Mouse (Mus musculus) cerebellum, postnatal 14 days (tissue): ENCODE results near the gene Aspdh.

Experiments
- DNase-seq, 2 experiments: peaks; one replicate each; pipeline ENCODE4 v3.0.0; 2021; ENCODE audit warnings: mixed read lengths in 2 of 2

Aspdh gene

DNA sequence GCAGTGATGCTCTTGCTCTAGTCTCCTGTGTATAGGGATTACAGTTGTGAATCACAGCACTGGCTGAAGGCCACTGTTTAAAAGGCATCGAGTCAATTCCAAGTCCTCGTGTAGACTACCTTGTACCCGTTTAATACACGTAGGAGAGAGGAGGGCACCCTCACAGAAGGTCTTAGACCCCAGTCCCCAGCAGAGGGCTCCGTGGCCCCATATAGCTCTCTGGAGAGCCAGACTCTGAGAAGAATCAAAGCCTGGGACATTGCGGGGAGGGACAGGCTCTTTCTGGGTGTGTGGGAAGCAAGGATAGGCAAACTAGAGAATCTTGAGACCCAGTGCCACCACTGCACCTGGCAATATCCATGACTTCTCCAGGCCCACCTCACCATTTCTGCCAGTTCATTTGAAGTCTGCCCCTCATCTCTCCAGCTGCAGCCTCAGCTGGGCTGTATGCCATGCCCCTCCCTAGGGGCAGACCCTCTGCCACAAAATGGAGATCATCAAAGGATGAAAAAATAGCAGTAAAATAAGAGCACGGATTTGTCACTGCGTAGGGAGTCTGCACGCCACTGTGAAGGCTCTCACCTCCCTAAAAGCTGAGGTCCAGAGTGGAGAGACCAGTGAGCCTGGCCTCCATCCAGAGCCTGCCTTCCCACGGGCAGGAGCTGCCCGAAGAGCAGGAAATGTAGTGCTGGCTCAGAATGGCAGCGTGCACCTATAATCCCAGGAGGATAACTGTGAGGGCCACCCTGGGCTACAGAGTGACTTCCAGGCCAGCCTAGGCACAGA is 18.9 kb upstream of the Aspdh start:
- peak; percentile 73 to 75 for DNase-seq

DNA sequence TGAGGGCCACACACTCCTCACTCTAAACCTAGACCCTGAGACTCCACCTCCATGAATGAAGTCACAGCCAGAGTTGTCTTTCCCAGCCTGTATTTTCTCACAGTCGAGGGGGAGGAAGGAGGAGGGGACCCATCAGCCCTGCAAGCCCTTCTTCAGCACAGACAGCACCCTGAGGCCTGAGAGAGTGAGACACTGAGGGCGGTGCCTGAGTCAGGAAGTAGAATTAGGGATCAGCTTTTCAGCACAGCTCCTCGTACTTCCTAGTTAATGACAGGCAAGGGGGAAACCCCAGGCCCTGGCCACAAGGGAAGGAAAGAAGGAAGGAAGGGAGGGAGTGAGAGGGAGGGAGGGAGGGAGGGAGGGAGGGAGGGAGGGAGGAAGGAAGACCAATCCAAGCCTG is 11.9 kb upstream of the Aspdh start:
- DNase-seq = no peak

DNA sequence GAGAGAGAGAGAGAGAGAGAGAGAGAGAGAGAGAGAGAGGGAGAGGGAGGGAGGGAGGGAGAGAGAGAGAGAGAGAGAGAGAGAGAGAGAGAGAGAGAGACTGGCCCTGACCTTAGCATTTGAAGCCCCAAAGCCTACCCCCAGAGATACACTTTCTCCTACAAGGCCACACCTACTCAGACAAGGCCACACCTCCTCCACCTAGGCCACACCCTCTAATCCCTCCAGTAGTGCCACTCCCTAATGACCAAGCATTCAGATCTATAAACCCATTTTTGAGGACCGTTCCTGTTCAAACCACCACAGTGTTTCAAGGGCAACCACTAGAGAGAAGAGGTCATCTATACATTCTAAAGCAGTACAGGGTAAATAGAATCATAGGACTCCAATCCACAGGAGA is 8.9 kb upstream of the Aspdh start:
- peak in 1 of 2 experiments; percentile 2 for DNase-seq

DNA sequence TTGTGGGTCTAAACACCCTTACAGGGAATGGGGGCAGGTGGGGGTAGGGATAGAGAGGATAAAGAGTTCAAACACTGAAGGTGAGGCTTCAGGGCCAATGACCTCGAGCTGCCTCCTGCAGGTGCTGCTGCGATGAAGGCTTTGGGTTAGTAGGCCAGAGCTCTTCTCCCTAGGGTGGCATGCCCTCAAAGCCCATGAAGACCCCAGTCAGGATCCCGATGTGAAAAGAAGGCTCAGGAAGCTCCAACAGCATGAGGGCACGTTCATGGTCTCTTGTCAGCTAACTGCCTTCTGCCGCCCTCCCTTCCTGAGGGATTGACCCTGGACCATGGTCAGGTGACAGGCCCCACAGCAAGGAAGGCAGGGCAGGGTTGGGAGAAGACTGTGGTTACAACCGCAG is 5.1 kb upstream of the Aspdh start:
- DNase-seq = peak in 1 of 2 experiments; percentile 8

DNA sequence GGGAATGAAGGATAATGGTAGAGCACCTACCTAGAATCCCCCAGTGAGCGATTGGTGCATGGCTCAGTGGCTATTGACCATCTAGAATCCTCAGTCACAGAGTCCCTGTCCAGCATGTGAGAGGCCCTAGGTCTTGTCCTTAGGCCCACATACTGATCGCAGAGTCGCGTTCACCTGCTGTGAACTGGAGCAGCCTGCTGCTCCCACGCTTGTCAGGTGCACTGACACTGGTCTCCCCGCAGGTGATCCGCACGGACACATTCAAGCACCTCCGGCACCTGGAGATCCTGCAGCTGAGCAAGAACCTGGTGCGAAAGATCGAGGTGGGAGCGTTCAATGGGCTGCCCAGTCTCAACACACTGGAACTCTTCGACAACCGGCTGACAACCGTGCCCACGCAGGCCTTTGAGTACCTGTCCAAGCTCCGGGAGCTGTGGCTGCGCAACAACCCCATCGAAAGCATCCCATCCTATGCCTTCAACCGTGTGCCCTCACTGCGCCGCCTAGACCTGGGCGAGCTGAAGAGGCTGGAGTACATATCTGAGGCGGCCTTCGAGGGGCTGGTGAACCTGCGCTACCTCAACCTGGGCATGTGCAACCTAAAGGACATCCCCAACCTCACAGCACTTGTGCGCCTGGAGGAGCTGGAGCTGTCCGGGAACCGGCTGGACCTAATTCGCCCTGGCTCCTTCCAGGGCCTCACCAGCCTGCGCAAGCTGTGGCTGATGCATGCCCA is 4.3 kb upstream of the Aspdh start:
- DNase-seq = peak in 1 of 2 experiments; percentile 23

DNA sequence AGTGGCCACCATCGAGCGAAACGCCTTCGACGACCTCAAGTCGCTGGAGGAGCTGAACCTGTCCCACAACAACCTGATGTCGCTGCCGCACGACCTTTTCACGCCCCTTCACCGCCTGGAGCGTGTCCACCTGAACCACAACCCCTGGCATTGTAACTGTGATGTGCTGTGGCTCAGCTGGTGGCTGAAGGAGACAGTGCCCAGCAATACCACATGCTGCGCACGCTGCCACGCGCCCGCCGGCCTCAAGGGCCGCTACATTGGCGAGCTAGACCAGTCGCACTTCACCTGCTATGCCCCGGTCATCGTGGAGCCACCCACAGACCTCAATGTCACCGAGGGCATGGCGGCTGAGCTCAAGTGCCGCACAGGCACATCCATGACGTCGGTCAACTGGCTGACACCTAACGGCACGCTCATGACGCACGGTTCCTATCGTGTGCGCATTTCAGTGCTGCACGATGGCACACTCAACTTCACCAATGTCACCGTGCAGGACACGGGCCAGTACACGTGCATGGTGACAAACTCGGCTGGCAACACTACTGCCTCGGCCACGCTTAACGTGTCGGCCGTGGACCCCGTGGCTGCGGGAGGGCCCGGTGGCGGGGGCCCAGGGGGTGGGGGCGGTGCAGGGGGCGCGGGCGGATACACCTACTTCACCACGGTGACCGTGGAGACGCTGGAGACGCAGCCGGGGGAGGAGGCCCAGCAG is 3.5 kb upstream of the Aspdh start:
- DNase-seq = peak; percentile 22 to 24

DNA sequence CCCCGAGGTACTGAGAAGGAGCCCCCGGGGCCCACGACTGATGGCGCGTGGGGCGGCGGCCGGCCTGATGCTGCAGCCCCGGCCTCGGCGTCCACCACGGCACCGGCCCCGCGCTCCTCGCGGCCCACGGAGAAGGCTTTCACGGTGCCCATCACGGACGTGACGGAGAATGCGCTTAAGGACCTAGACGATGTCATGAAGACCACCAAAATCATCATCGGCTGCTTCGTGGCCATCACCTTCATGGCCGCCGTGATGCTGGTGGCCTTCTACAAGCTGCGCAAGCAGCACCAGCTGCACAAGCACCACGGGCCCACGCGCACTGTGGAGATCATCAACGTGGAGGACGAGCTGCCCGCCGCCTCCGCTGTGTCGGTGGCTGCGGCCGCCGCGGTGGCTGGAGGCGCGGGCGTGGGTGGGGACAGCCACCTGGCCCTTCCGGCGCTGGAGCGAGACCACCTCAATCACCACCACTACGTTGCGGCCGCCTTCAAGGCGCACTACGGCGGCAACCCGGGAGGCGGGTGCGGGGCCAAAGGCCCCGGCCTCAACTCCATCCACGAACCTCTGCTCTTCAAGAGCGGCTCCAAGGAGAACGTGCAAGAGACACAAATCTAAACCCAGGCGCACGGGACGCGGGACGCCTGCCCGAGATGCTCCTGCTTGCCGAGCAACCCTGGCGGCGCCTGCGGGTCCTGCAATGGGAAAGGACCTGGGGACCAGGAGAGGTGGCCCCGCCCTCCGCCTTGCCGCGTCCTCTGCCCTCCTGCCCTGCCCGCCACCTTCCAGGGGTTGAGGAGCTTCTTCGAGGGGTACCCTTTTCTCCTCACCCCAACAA is 2.8 kb upstream of the Aspdh start:
- DNase-seq = peak; percentile 51 to 76

DNA sequence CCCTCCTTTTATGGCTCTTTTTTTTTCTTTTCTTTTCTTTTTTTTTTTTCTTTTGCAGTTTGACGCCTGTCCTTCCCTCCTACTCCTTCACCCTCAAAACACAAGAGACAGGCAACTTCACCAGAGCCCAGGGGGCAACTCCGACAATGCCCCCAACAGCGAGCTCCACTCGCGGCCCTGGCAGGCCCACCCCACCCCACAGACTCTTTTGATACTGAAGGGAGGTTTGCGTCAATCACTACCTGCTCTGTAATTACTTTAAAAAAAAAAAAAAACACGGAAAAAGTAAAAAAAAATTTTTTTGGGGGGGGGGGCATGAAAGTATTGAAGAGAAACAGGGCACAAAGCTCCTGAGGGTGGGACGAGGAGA is 2.1 kb upstream of the Aspdh start:
- DNase-seq = peak in 1 of 2 experiments; percentile 15

DNA sequence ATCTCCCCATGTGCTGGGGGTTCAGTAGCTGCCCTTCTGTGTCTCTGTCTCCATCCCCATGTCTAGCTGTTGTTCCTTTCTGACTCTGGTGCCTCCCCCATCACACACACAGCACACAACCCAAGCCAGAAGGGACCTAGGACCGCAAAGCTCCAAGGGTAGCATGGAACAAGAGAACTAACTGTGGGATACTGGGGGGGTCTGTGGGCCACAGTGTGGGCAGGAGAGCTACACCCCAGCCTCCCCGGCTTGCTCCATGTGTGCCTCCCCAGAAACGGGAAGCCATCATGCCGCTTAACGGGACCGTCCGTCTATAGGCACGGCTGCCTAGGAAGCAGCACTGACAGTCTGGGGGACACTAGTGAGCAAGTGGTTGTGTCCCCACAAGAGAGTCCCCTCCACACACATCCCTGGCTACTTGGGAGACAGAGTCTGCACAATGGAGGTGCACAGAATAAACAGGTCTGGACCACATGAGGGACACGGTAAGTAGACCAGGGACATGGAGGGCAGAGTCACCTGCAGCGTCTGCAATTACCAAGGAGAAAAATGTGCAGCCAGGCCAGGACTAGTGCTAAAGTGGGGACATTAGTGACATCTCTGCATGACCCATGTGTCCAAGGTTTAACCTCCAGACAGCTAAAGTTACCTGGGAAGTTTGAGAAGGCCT is 1.5 kb upstream of the Aspdh start:
- DNase-seq = peak; percentile 37 to 43

DNA sequence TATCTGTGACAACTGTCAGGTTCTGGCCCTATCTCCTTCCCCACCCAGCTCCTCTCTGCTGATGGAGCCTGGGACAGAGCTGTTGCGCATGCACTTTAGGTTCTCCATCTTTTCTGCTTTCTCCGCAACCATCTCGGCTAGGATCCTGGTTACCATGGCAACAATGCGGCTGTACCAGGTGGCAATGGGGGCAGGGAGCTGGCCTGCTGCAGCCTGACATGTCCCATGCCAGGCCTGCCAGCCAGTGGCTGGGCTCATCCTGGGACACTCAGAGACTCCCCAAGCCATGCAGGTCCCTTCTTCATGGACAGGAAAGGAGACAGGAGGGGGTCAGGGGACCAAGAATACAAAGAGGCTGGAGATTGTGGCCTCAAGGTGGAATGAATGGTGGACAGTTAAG is 680 bp upstream of the Aspdh start:
- peak; percentile 98 for DNase-seq

DNA sequence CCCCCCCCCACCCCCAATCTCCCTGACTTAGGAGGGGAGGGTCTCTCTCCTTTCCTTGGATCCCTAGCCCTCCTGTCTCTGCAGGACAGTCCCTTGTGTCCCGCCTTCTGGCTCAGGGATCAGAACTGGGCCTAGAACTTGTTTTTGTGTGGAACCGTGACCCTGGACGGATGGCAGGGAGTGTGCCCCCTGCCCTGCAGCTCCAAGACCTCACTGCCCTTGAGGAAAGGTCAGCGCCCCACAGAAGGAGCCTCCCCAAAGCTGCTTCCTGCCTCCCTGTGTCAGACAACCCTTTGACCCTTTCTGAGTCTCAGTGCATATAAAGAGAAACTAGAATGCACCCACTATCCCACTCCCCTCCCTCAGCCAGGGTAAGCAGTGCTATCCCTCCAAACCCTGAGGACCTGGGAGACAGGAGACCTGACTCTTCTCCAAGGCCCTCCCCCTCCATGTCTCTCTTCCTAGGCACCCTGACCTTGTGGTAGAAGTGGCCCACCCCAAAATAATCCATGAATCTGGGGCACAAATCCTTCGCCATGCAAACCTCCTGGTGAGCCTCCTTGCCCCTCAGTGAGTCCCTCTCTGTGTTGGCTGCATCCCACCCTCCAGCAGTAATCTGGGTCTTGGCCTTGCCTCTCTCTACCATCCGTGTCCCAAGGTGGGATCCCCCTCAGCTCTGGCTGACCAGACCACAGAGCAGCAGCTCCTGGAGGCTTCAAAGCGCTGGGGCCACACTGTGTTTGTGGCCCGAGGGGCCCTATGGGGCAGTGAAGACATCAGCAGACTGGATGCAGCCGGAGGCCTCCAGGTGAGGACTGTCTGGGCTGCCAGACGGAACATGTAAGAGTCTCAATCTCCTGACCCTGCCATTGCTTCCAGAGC is 1.1 kb downstream of the Aspdh start:
- DNase-seq = peak; percentile 40 to 43

DNA sequence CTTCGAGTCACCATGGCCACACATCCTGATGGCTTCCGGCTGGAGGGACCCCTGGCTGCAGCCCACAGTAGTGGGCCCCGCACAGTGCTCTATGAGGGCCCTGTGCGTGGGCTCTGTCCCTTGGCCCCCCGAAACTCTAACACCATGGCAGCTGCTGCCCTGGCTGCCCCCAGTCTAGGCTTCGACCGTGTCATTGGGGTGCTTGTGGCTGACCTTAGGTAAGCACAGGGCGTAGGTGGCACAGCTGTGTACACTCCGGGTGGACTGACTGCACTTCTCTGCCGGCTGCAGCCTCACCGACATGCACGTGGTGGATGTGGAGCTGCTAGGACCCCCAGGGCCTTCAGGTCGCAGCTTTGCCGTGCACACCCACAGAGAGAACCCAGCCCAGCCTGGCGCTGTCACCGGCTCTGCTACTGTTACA is 1.7 kb downstream of the Aspdh start:
- peak; percentile 47 to 52 for DNase-seq

DNA sequence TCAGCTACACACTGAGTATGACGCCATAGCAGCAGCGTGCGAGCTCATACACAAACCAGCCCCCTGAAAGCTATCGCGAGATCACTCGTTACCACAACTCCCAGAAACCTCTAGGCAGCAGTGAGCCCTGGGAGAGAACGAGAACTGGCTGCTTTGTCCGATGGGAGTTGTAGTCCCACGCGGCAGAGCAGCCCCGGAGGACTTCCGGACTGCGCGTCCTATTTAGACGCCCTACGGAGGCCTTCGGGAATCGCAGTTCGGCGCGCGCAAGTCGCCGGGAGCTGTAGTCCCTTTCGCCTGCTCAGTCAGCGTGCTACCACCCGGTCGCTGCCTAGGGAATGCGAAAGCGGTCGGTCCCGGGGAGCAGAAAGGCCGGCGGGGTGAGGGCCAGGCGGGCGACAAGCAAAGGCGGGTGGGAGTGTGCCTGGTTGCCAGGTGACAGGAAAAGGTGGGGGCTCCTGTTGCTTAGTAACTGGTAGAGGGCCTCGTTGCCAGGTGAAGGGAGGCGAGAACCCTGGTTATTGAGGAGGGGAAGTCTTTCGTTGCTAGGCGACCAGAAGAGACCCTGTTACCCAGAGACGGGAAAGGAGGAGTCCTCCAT is 2.7 kb downstream of the Aspdh start, which contains the start of gene Josd2:
TSS of gene Josd2 (plus strand) at position 170 of the 601 bp plus-strand sequence.
- peak; percentile 91 to 94 for DNase-seq

DNA sequence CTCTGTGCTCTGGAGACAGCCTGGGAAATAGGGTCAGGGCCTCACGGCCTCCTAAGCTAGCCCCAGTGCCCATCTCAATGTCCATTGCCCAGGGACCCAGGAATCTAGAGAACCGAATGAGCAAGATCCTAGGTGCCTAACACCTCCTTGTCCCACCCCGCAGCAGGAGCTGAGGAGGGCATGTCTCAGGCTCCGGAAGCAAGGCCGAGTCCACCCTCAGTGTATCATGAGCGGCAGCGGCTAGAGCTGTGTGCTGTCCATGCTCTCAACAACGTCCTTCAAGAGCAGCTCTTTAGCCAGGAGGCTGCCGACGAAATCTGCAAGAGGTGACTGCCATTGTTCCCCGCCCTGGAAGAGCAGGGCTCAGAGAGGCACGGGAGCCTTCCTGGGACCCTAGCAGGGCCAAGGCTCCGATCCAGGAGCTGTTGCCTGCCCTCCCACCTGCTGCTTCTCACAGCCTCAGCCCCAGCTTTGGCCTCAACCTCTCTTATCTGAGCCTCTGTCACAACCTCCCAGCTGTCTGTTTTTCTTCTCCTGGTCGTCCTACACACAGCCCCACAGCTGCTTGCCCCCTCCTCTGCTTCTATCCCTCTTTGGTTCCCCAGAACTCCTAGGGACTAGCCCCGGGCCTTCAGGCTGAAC is 3.6 kb downstream of the Aspdh start:
- peak in 1 of 2 experiments; percentile 41 for DNase-seq

DNA sequence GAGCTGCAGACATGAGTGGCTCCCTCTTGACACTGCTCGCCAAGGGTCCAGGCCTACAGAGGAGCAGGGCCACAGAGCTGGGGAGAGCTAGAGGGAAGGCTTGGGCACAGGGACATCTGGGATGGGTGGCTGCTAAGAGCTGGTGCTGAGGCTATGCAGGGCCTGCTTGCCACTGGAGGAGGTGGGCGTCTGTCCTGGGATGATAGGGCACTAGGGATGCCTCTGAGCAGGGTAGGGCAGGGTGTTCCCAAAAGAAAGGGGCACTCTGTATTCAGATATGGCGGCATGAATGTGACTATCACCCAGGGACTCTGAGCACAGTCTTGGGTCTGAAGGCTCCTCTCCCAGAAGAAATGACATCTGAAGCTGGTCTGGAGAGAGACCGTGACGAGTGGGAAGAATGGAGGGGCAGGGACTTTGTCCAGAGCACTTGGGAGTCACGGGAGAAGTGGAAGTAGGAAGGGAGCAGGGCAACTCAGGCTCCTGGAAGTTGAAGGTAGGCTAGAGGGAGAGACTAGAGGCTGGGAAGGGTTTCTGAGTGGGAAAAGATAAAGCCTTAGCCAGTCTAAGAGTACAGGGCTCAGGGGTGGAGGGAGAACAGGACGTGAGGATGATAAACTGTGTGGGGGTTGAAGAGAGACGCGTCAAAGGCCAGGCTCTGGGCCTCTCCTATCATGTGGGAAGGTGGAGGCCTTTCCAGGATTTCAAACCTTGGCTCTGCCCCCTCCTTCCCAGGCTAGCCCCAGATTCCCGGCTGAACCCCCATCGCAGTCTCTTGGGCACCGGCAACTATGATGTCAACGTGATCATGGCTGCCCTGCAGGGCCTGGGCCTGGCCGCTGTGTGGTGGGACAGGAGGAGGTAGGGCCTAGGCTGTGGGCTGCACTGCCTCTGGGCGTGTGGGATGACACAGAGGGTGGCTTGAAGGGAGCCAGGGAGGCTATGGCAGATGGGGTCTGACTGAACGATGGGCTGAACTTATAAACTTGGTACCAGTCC is 4.8 kb downstream of the Aspdh start:
- DNase-seq = no peak

DNA sequence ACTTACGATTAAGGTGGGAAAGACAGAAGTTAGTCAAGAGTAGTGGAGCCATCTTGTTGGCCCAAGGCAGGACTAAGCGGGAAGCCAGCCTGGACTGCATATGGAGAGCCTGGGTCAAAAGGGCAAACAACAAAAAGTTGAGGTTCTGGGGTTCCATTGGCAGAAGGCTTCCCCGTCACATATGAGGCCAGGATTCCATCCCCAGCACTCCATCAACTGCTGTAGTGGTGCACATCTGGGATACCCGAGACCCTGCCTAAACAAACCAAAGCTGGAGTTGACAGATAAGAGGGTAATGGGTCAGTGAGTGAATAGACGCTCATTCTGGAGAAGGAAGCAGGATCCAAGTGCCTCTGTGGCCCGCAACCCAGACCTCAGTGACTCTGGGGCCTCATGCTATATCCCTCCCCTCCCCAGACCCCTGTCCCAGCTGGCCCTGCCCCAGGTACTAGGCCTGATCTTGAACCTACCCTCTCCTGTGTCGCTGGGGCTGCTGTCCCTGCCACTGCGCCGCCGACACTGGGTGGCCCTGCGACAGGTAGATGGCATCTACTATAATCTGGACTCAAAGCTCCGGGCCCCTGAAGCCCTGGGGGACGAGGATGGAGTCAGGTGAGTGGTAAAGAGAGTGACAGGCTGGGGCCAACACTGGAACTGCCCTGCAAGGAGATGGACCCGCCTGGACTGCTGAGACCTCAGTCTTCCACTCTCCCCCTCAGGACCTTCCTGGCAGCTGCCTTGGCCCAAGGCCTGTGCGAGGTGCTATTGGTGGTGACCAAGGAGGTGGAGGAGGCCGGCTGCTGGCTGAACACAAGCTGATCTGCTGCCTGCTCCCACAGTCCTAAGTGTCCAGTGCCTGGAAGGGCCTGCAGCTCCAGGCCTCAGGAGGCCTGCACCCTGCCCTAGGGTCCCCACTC is 5.8 kb downstream of the Aspdh start:
- no peak for DNase-seq

DNA sequence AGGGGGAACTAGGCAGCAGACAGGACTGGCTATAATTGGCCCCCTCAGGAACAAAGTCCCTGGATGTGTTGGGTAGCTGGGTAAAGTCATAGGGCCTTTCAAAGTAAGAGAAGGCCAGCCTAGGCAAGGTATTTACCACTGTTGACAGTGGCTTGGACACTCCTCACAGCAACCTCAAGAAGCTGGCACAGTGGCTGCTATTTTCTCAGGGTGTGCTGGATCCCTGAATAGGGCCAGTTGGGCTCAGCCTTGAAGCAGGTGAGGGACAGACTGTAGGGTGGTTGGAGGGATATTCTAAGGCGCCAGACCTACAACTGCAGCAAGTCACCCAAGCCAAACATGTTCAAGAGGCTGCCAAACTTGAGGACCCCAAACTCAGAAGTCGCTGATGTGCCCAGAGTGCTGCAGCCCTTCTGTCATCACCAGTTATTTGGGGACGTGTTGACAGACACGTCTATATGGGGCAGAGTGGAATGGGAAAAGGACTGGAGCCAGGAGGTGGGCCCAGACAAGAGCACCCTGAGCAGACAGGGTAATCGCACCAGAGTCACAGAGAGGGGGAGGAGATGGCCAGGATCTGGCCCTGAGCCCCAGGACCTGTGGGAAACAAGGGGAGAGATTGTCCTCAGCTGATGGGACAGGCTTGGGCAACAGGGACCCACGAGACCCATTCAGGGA is 6.8 kb downstream of the Aspdh start:
- DNase-seq = no peak
